Mouse (Mus musculus): ENCODE data around the gene Ecm1. TPM values are rescaled to one million over a fixed set of nuclear protein-coding genes. Genes with fewer than 3 reads are reported as not detected.

Ecm1 gene
- total and polyA plus RNA-seq, 2 experiments, result 48.1 to 374 TPM

- no peak for TF ChIP-seq POLR2A (IDR thresholded peaks at IDR 0.05; ENCODE audit: extremely low read depth, insufficient read depth, low read length)
- TF ChIP-seq CTCF (IDR thresholded peaks at IDR 0.05; ENCODE audit: low read depth, low read length), result no peak
- Histone ChIP-seq H3K79me2 (ENCODE audit: control insufficient read depth, insufficient read depth, low read length) (no peaks in the 10 kb centered on the region), H3K27ac (replicated peaks; ENCODE audit: insufficient read depth, low read depth, low read length) (no peak overlapping the region), H3K4me3 (ENCODE audit: insufficient read depth, low read depth, low read length) (no peak overlapping the region), H3K27me3 (ENCODE audit: control insufficient read depth, insufficient read depth, low read length) (no peaks in the 10 kb centered on the region), H3K36me3 (ENCODE audit: control insufficient read depth, insufficient read depth, low read length) (no peaks in the 10 kb centered on the region), H3K4me1 (ENCODE audit: control insufficient read depth, insufficient read depth, low read length) (no peaks in the 10 kb centered on the region), H3K9ac (ENCODE audit: low read depth, low read length) (no peak overlapping the region)
- DNase-seq (ENCODE audit: extremely low read depth, low read depth, low spot score), result no peak
- WGBS, result 71% methylated on average over 7 of the region's 7 CpGs
Measured at GRCm38 (mm10) chr3:95726696-95727358, 12.5 kb downstream of the Ecm1 start.

- Histone ChIP-seq H3K79me2 (ENCODE audit: control insufficient read depth, insufficient read depth, low read length) (no peaks in the 10 kb centered on the region), H3K27ac (replicated peaks; ENCODE audit: insufficient read depth, low read depth, low read length) (no peak overlapping the region), H3K4me3 (ENCODE audit: insufficient read depth, low read depth, low read length) (no peak overlapping the region), H3K36me3 (ENCODE audit: control insufficient read depth, insufficient read depth, low read length) (no peaks in the 10 kb centered on the region), H3K9ac (ENCODE audit: low read depth, low read length) (no peak overlapping the region), H3K4me1 (ENCODE audit: control insufficient read depth, insufficient read depth, low read length) (no peaks in the 10 kb centered on the region), H3K27me3 (ENCODE audit: control insufficient read depth, insufficient read depth, low read length) (no peaks in the 10 kb centered on the region)
- 91% methylated on average over 7 of the region's 7 CpGs for WGBS
- DNase-seq (ENCODE audit: extremely low read depth, low read depth, low spot score), result no peak
- TF ChIP-seq POLR2A (IDR thresholded peaks at IDR 0.05; ENCODE audit: extremely low read depth, insufficient read depth, low read length), result no peak
- TF ChIP-seq CTCF (IDR thresholded peaks at IDR 0.05; ENCODE audit: low read depth, low read length), result no peak
Measured at GRCm38 (mm10) chr3:95725863-95726262, 13.5 kb downstream of the Ecm1 start.

DNA sequence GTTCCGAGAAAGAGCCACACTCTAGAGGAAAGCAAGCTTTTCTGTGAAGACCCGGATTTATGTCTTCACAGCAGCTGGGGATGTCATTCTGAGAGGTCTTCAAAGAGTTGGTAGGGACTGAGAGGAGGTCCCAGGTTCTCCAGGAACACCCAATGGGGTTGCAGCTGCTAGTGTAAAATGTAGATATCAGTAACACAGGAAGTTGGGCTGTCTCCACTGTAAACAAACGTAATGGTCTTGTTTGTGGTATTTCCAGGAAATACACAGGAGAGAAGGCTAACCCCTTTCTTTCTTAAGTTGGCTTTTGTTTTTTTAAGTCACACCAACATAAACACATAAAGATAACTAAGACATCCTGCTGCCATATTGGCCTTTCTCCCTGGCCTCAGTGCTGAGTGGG, 17.0 kb downstream of the Ecm1 start:
- DNase-seq (ENCODE audit: extremely low read depth, low read depth, low spot score), result no peak
- WGBS, result 81% methylated on average over 3 of the region's 3 CpGs
- Histone ChIP-seq H3K27ac (replicated peaks; ENCODE audit: insufficient read depth, low read depth, low read length) (no peak overlapping the region), H3K27me3 (ENCODE audit: control insufficient read depth, insufficient read depth, low read length) (no peaks in the 10 kb centered on the region), H3K79me2 (ENCODE audit: control insufficient read depth, insufficient read depth, low read length) (no peaks in the 10 kb centered on the region), H3K36me3 (ENCODE audit: control insufficient read depth, insufficient read depth, low read length) (no peaks in the 10 kb centered on the region), H3K4me1 (ENCODE audit: control insufficient read depth, insufficient read depth, low read length) (no peaks in the 10 kb centered on the region), H3K9ac (ENCODE audit: low read depth, low read length) (no peak overlapping the region), H3K4me3 (ENCODE audit: insufficient read depth, low read depth, low read length) (no peak overlapping the region)
- no peak for TF ChIP-seq POLR2A (IDR thresholded peaks at IDR 0.05; ENCODE audit: extremely low read depth, insufficient read depth, low read length)
- TF ChIP-seq CTCF (IDR thresholded peaks at IDR 0.05; ENCODE audit: low read depth, low read length), result no peak

- no peaks in the 10 kb centered on the region for H3K36me3 ChIP-seq (ENCODE audit: control insufficient read depth, insufficient read depth, low read length)
- H3K4me1 ChIP-seq (ENCODE audit: control insufficient read depth, insufficient read depth, low read length), result no peaks in the 10 kb centered on the region
- no peaks in the 10 kb centered on the region for H3K79me2 ChIP-seq (ENCODE audit: control insufficient read depth, insufficient read depth, low read length)
- no peak overlapping the region for H3K9ac ChIP-seq (ENCODE audit: low read depth, low read length)
- no peak for TF ChIP-seq CTCF (IDR thresholded peaks at IDR 0.05; ENCODE audit: low read depth, low read length)
- no peak for TF ChIP-seq POLR2A (IDR thresholded peaks at IDR 0.05; ENCODE audit: extremely low read depth, insufficient read depth, low read length)
- peak; percentile 52 for DNase-seq (ENCODE audit: extremely low read depth, low read depth, low spot score)
- WGBS, result 89% methylated on average over 2 of the region's 2 CpGs
- H3K27me3 ChIP-seq (ENCODE audit: control insufficient read depth, insufficient read depth, low read length), result no peaks in the 10 kb centered on the region
- H3K4me3 ChIP-seq (ENCODE audit: insufficient read depth, low read depth, low read length), result no peak overlapping the region
- no peak overlapping the region for H3K27ac ChIP-seq (replicated peaks; ENCODE audit: insufficient read depth, low read depth, low read length)
Measured at GRCm38 (mm10) chr3:95718153-95718552, 21.2 kb downstream of the Ecm1 start.

DNA sequence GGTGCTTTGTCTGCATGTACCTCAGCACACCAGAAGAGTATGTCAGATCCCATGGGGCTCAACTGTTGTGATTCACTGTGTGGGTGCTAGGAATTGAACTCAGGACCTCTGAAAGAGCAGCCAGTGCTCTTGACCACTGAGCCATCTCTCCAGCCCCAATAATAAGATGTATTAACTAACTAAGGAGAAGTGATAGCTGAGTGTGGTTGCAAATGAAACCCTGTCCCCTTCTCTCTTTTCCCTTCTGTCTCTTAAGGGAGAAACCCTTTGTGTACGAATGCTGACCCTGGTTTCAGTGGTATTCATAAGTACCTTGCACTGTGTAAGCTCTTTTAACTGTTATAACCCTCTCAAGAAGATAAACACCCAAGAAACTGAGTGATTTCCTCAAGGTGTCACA, 23.3 kb downstream of the Ecm1 start:
- no peaks in the 10 kb centered on the region for H3K4me1 ChIP-seq (ENCODE audit: control insufficient read depth, insufficient read depth, low read length)
- TF ChIP-seq POLR2A (IDR thresholded peaks at IDR 0.05; ENCODE audit: extremely low read depth, insufficient read depth, low read length) (no peak), CTCF (IDR thresholded peaks at IDR 0.05; ENCODE audit: low read depth, low read length) (no peak)
- no peak overlapping the region for H3K27ac ChIP-seq (replicated peaks; ENCODE audit: insufficient read depth, low read depth, low read length)
- DNase-seq (ENCODE audit: extremely low read depth, low read depth, low spot score), result no peak
- H3K36me3 ChIP-seq (ENCODE audit: control insufficient read depth, insufficient read depth, low read length), result no peaks in the 10 kb centered on the region
- WGBS, result 90% methylated on average over 1 of the region's 1 CpGs
- no peak overlapping the region for H3K9ac ChIP-seq (ENCODE audit: low read depth, low read length)
- no peaks in the 10 kb centered on the region for H3K79me2 ChIP-seq (ENCODE audit: control insufficient read depth, insufficient read depth, low read length)
- no peak overlapping the region for H3K4me3 ChIP-seq (ENCODE audit: insufficient read depth, low read depth, low read length)
- H3K27me3 ChIP-seq (ENCODE audit: control insufficient read depth, insufficient read depth, low read length), result no peaks in the 10 kb centered on the region

DNA sequence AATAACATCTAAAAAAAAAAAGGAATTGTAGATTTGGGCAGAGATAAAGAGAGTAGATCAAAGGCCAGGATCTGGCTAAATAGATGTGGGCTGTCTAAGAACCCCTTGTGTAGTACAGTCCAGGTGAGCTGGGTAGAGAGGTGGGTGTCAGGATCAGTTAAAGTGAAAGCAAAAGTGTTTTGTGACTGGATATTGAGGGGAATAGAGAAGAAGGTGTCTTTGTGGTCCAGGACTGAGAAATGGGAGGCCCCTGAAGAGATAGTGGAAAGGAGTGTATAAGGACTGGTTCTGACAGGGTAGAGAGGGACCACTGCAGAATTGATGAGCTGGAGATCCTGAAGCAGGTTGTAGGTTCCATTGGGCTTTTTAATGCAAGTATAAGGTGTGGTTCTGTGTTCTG, 29.4 kb downstream of the Ecm1 start:
- H3K4me1 ChIP-seq (ENCODE audit: control insufficient read depth, insufficient read depth, low read length), result no peaks in the 10 kb centered on the region
- no peak for DNase-seq (ENCODE audit: extremely low read depth, low read depth, low spot score)
- no peaks in the 10 kb centered on the region for H3K79me2 ChIP-seq (ENCODE audit: control insufficient read depth, insufficient read depth, low read length)
- TF ChIP-seq POLR2A (IDR thresholded peaks at IDR 0.05; ENCODE audit: extremely low read depth, insufficient read depth, low read length) (no peak), CTCF (IDR thresholded peaks at IDR 0.05; ENCODE audit: low read depth, low read length) (no peak)
- H3K27ac ChIP-seq (replicated peaks; ENCODE audit: insufficient read depth, low read depth, low read length), result no peak overlapping the region
- H3K27me3 ChIP-seq (ENCODE audit: control insufficient read depth, insufficient read depth, low read length), result no peaks in the 10 kb centered on the region
- H3K36me3 ChIP-seq (ENCODE audit: control insufficient read depth, insufficient read depth, low read length), result no peaks in the 10 kb centered on the region
- H3K9ac ChIP-seq (ENCODE audit: low read depth, low read length), result no peak overlapping the region
- no peak overlapping the region for H3K4me3 ChIP-seq (ENCODE audit: insufficient read depth, low read depth, low read length)

All from liver, adult 2 months (tissue).